Mouse (Mus musculus) cerebellum, adult 2 months (tissue): ENCODE measurements around the gene Gigyf1.

Experiments
- CTCF ChIP-seq: fragments of 200-500 bp; IDR thresholded peaks from 2 replicates; pipeline ENCODE4 v1.5.1; 2011; ENCODE audit warnings: low read depth, mild to moderate bottlenecking, control low read depth, low read length, moderate library complexity, borderline replicate concordance; ENCODE audit not compliant: insufficient read depth
- POLR2A ChIP-seq: fragments of 200-500 bp; IDR thresholded peaks from 2 replicates; pipeline ENCODE4 v1.6.1; 2011; ENCODE audit warnings: low read length, control low read depth, borderline replicate concordance; ENCODE audit not compliant: insufficient read depth

- TF ChIP-seq CTCF: no peak
- no peak for TF ChIP-seq POLR2A
Observed at GRCm38 (mm10) chr5:137544926-137545325, 26.6 kb downstream of the Gigyf1 start.
